Mouse (Mus musculus) stomach, embryonic 15.5 days (tissue): Measurements from ENCODE around the gene Ccr10. TPM values are rescaled to one million over a fixed set of nuclear protein-coding genes. Genes with fewer than 3 reads are reported as not detected.

ENCODE experiments used
- ATAC-seq: fragments of 200-750 bp; cut with Nextera tagmentation; 2 replicates; pipeline ENCODE4 v1.8.0; 2017; ENCODE audit warnings: low read depth, moderate number of reproducible peaks, moderate TSS enrichment; ENCODE audit not compliant: insufficient read depth, low FRiP score
- H3K27ac ChIP-seq: fragments of 300-500 bp; sonication (generic); 2 replicates; pipeline ENCODE4 v1.5.1; 2015; ENCODE audit warnings: mild to moderate bottlenecking, inconsistent platforms
- H3K27me3 ChIP-seq: fragments of 300-500 bp; sonication (generic); replicated peaks from 2 replicates; pipeline ENCODE4 v1.6.1; 2015; ENCODE audit warnings: inconsistent platforms
- H3K36me3 ChIP-seq: fragments of 300-500 bp; sonication (generic); 2 replicates; pipeline ENCODE4 v1.6.1; 2015; ENCODE audit warnings: inconsistent platforms
- H3K4me1 ChIP-seq: fragments of 300-500 bp; sonication (generic); 2 replicates; pipeline ENCODE4 v1.6.1; 2015; ENCODE audit warnings: inconsistent platforms
- H3K4me2 ChIP-seq: fragments of 300-500 bp; sonication (generic); 2 replicates; pipeline ENCODE4 v1.6.1; 2015; ENCODE audit warnings: mild to moderate bottlenecking, inconsistent platforms
- H3K4me3 ChIP-seq: fragments of 300-500 bp; sonication (generic); replicated peaks from 2 replicates; pipeline ENCODE4 v1.5.1; 2015; ENCODE audit warnings: inconsistent platforms
- H3K9ac ChIP-seq: fragments of 300-500 bp; sonication (generic); 2 replicates; pipeline ENCODE4 v1.6.1; 2015; ENCODE audit warnings: inconsistent platforms
- H3K9me3 ChIP-seq: fragments of 300-500 bp; sonication (generic); 2 replicates; pipeline ENCODE4 v1.6.1; 2016; ENCODE audit warnings: inconsistent platforms
- WGBS: fragments of 180-500 bp; shearing (Covaris S2); methylation state at CpG from one replicate; pipeline ENCODE4 v1.1.7; 2015; 5-methylcytosine and 5-hydroxymethylcytosine counted together
- polyA plus RNA-seq: library from polyadenylated mRNA; unstranded; fragments of >200 nt; fragmentation: Nextera tagmentation; extraction: Ambion mirVana; gene quantifications from 2 replicates; pipeline ENCODE4 v1.2.1, GENCODE M21; 2015

The Ccr10 gene
- polyA plus RNA-seq, 1 experiment from 2014 or later = 0.19 TPM

GRCm38 (mm10) chr11:101186526-101187247, 11.4 kb upstream of the Ccr10 start:
- no peak overlapping the region for H3K4me2 ChIP-seq
- peaks cover 29% of the 10 kb centered on the region for H3K4me1 ChIP-seq
- H3K4me3 ChIP-seq = no peak overlapping the region
- H3K9me3 ChIP-seq = no peaks in the 10 kb centered on the region
- 89% methylated on average over 27 of the region's 27 CpGs for WGBS
- no peak overlapping the region for H3K9ac ChIP-seq
- no peaks in the 10 kb centered on the region for H3K27me3 ChIP-seq
- H3K36me3 ChIP-seq = 0 out of 2 replicates have a peak, but pooled peaks cover 3% of the 10 kb centered on the region
- no peak for ATAC-seq
- H3K27ac ChIP-seq = no peak overlapping the region

GRCm38 (mm10) chr11:101185441-101185840, 10.2 kb upstream of the Ccr10 start:
- H3K4me2 ChIP-seq = no peak overlapping the region
- no peak overlapping the region for H3K4me3 ChIP-seq
- H3K36me3 ChIP-seq = 0 out of 2 replicates have a peak, but pooled peaks cover 3% of the 10 kb centered on the region
- ATAC-seq = no peak
- peaks cover 19% of the 10 kb centered on the region for H3K4me1 ChIP-seq
- H3K9ac ChIP-seq = no peak overlapping the region
- H3K9me3 ChIP-seq = no peaks in the 10 kb centered on the region
- WGBS = 87% methylated on average over 4 of the region's 4 CpGs
- H3K27ac ChIP-seq = no peak overlapping the region
- H3K27me3 ChIP-seq = no peaks in the 10 kb centered on the region

GRCm38 (mm10) chr11:101184984-101185383, 9.7 kb upstream of the Ccr10 start:
- no peak overlapping the region for H3K4me2 ChIP-seq
- H3K27ac ChIP-seq = no peak overlapping the region
- no peaks in the 10 kb centered on the region for H3K9me3 ChIP-seq
- H3K36me3 ChIP-seq = 0 out of 2 replicates have a peak, but pooled peaks cover 3% of the 10 kb centered on the region
- no peak overlapping the region for H3K9ac ChIP-seq
- no peak overlapping the region for H3K4me3 ChIP-seq
- WGBS = 92% methylated on average over 12 of the region's 12 CpGs
- no peaks in the 10 kb centered on the region for H3K27me3 ChIP-seq
- peaks cover 18% of the 10 kb centered on the region for H3K4me1 ChIP-seq
- no peak for ATAC-seq

- H3K36me3 ChIP-seq = 0 out of 2 replicates have a peak, but pooled peaks cover 3% of the 10 kb centered on the region
- ATAC-seq = no peak
- H3K9me3 ChIP-seq = no peaks in the 10 kb centered on the region
- no peak overlapping the region for H3K27ac ChIP-seq
- 79% methylated on average over 14 of the region's 14 CpGs for WGBS
- H3K9ac ChIP-seq = no peak overlapping the region
- no peak overlapping the region for H3K4me3 ChIP-seq
- H3K27me3 ChIP-seq = peaks cover 9% of the 10 kb centered on the region; the same call in 1 of the 2 replicates
- 0 out of 2 replicates have a peak, but pooled peaks cover 4% of the 10 kb centered on the region for H3K4me1 ChIP-seq
- H3K4me2 ChIP-seq = no peak overlapping the region
Observed at GRCm38 (mm10) chr11:101182771-101183517, 7.7 kb upstream of the Ccr10 start.

GRCm38 (mm10) chr11:101181961-101182360, 6.7 kb upstream of the Ccr10 start:
- 0 out of 2 replicates have a peak, but pooled peaks cover 3% of the 10 kb centered on the region for H3K36me3 ChIP-seq
- no peak overlapping the region for H3K4me3 ChIP-seq
- ATAC-seq = no peak
- no peak overlapping the region for H3K27ac ChIP-seq
- H3K4me1 ChIP-seq = peaks cover 10% of the 10 kb centered on the region
- no peak overlapping the region for H3K9ac ChIP-seq
- H3K9me3 ChIP-seq = no peaks in the 10 kb centered on the region
- H3K4me2 ChIP-seq = no peak overlapping the region
- WGBS = 92% methylated on average over 11 of the region's 11 CpGs
- H3K27me3 ChIP-seq = peaks cover 19% of the 10 kb centered on the region

- Histone ChIP-seq H3K9ac (no peak overlapping the region), H3K4me3 (no peak overlapping the region), H3K9me3 (no peaks in the 10 kb centered on the region), H3K27me3 (peaks cover 23% of the 10 kb centered on the region), H3K4me2 (no peak overlapping the region), H3K36me3 (no peaks in the 10 kb centered on the region), H3K4me1 (peaks cover 17% of the 10 kb centered on the region), H3K27ac (no peak overlapping the region)
- no peak for ATAC-seq
- 34% methylated on average over 10 of the region's 10 CpGs for WGBS
Observed at GRCm38 (mm10) chr11:101180846-101181740, 5.8 kb upstream of the Ccr10 start.

GRCm38 (mm10) chr11:101180261-101180660, 5.0 kb upstream of the Ccr10 start:
- Histone ChIP-seq H3K9ac (no peak overlapping the region), H3K4me1 (peaks cover 19% of the 10 kb centered on the region), H3K27me3 (peaks cover 24% of the 10 kb centered on the region), H3K27ac (no peak overlapping the region), H3K4me3 (no peak overlapping the region), H3K9me3 (no peaks in the 10 kb centered on the region), H3K4me2 (no peak overlapping the region), H3K36me3 (no peaks in the 10 kb centered on the region)
- 55% methylated on average over 17 of the region's 17 CpGs for WGBS
- no peak for ATAC-seq

GRCm38 (mm10) chr11:101179306-101179705, 4.1 kb upstream of the Ccr10 start:
- H3K4me2 ChIP-seq = no peak overlapping the region
- H3K9ac ChIP-seq = no peak overlapping the region
- no peaks in the 10 kb centered on the region for H3K36me3 ChIP-seq
- no peak overlapping the region for H3K27ac ChIP-seq
- H3K9me3 ChIP-seq = no peaks in the 10 kb centered on the region
- H3K4me1 ChIP-seq = peaks cover 28% of the 10 kb centered on the region
- 76% methylated on average over 15 of the region's 15 CpGs for WGBS
- no peak for ATAC-seq
- no peak overlapping the region for H3K4me3 ChIP-seq
- peaks cover 27% of the 10 kb centered on the region for H3K27me3 ChIP-seq

- no peak overlapping the region for H3K4me3 ChIP-seq
- ATAC-seq = no peak
- no peaks in the 10 kb centered on the region for H3K9me3 ChIP-seq
- no peak overlapping the region for H3K4me2 ChIP-seq
- no peak overlapping the region for H3K27ac ChIP-seq
- no peak overlapping the region for H3K9ac ChIP-seq
- no peaks in the 10 kb centered on the region for H3K36me3 ChIP-seq
- WGBS = 56% methylated on average over 36 of the region's 36 CpGs
- peaks cover 37% of the 10 kb centered on the region for H3K4me1 ChIP-seq
- peaks cover 27% of the 10 kb centered on the region for H3K27me3 ChIP-seq
Observed at GRCm38 (mm10) chr11:101178061-101179058, 3.1 kb upstream of the Ccr10 start.

GRCm38 (mm10) chr11:101176933-101177773, 1.9 kb upstream of the Ccr10 start:
- Histone ChIP-seq H3K27ac (no peak overlapping the region), H3K36me3 (no peaks in the 10 kb centered on the region), H3K9me3 (no peaks in the 10 kb centered on the region), H3K4me3 (peak overlapping the region; percentile 35), H3K9ac (no peak overlapping the region), H3K4me2 (peak overlapping the region; percentile 58), H3K4me1 (peaks cover 48% of the 10 kb centered on the region), H3K27me3 (peaks cover 27% of the 10 kb centered on the region)
- ATAC-seq = no peak; the same call in 1 of the 2 replicates
- 36% methylated on average over 22 of the region's 22 CpGs for WGBS
